Mouse (Mus musculus): ENCODE results near the gene 4933406M09Rik.

DNA sequence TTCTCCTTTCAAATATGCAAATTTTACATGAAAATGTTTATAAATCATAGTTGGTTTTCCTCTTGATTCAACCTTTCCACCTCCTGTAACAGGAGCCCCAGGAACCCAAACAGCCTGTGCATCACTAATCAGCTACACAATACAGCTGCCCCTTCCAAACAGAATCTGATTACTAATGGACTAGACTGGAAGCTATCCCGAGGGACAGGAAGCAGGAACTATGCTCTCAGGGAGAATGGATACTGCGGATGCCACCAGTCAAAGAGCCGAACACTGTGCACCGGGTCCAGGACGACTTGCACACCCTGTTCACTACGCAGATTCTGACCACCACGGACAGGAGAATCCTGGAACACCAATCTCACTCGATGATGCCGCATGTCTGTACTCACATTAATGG, 37.9 kb upstream of the 4933406M09Rik start:
- TF ChIP-seq POLR2A (IDR thresholded peaks at IDR 0.05; ENCODE audit: insufficient read depth, low read length) (no peak), CTCF (IDR thresholded peaks at IDR 0.05; ENCODE audit: low read depth, low read length) (no peak)

Data from ES-Bruce4 (cell line).